15 mouse cellular contexts compared by ENCODE assay signal in genomic region chr7:45590874-45591273, GRCm38 (mm10). TPM values are rescaled to one million over a fixed set of nuclear protein-coding genes. Genes with fewer than 3 reads are reported as not detected.
DNase-seq lines count a peak whose midpoint lies in the region; ATAC-seq and TF ChIP-seq lines count a peak whose summit lies in the region.
"Had no signal": no experiment of that assay in that cellular context is flagged by ENCODE, and none has a peak within 500 bp of the region (broad histone marks: within the 10 kb centered on the region; RNA-seq: fewer than 3 reads in every experiment).

No protein-coding gene starts in this region.

- WGBS in forebrain, postnatal 0 days, result 64% methylated on average over 3 of the region's 3 CpGs
- 66% methylated on average over 3 of the region's 3 CpGs for WGBS in forebrain, embryonic 15.5 days
- 62% methylated on average over 3 of the region's 3 CpGs for WGBS in lung, embryonic 14.5 days
- 57% methylated on average over 3 of the region's 3 CpGs for WGBS in lung, adult 2 months

- no peaks in the 10 kb centered on the region for H3K79me2 ChIP-seq in MEL (ENCODE audit: control insufficient read depth, insufficient read depth, low read length, poor library complexity)

- H3K27me3 ChIP-seq in forebrain, postnatal 0 days (ENCODE audit: insufficient read depth, low read length), result no peaks in the 10 kb centered on the region
- H3K27me3 ChIP-seq in forebrain, embryonic 15.5 days, result no peaks in the 10 kb centered on the region
- no peaks in the 10 kb centered on the region for H3K27me3 ChIP-seq in lung, embryonic 14.5 days (ENCODE audit: insufficient read depth, low read length)
- H3K27me3 ChIP-seq in MEL (ENCODE audit: control insufficient read depth in 1 of 2, insufficient read depth in 2 of 2, low read length in 2 of 2), result no peaks in the 10 kb centered on the region
- H3K27me3 ChIP-seq: heart, embryonic 13.5 days; limb, embryonic 12.5 days had no signal

- no peak overlapping the region for H3K4me2 ChIP-seq in forebrain, postnatal 0 days (ENCODE audit: low read depth)
- H3K4me2 ChIP-seq in forebrain, embryonic 15.5 days (replicated peaks), result no peak overlapping the region
- no peak overlapping the region for H3K4me2 ChIP-seq in lung, embryonic 14.5 days
- H3K4me2 ChIP-seq: heart, embryonic 13.5 days; limb, embryonic 12.5 days had no signal

- H3K9ac ChIP-seq in forebrain, postnatal 0 days, result no peak overlapping the region
- H3K9ac ChIP-seq in forebrain, embryonic 15.5 days (replicated peaks), result no peak overlapping the region
- no peak overlapping the region for H3K9ac ChIP-seq in lung, embryonic 14.5 days
- H3K9ac ChIP-seq in MEL (ENCODE audit: control insufficient read depth, low read depth, low read length, poor library complexity, severe bottlenecking), result no peak overlapping the region
- H3K9ac ChIP-seq: heart, embryonic 13.5 days; limb, embryonic 12.5 days had no signal

- no peak for DNase-seq in forebrain, postnatal 0 days
- peak; percentile 52 for DNase-seq in lung, embryonic 14.5 days
- DNase-seq in lung, adult 2 months, result no peak
- DNase-seq in MEL (ENCODE audit: low read depth, low spot score), result peak; percentile 65
- peak; percentile 27 for DNase-seq in retina, embryonic 14.5 days (ENCODE audit: low spot score)
- no peak for DNase-seq in left cerebral cortex, adult 18-20 months (ENCODE audit: low spot score in 2 of 2)
- DNase-seq: right cerebral cortex, postnatal 25 days had no signal

- peaks cover 3% of the 10 kb centered on the region for H3K36me3 ChIP-seq in forebrain, postnatal 0 days (ENCODE audit: insufficient read depth)
- H3K36me3 ChIP-seq in forebrain, embryonic 15.5 days, result no peaks in the 10 kb centered on the region; the same call in 1 of the 2 replicates
- H3K36me3 ChIP-seq in lung, embryonic 14.5 days (ENCODE audit: insufficient read depth), result peaks cover 15% of the 10 kb centered on the region; the same call in 1 of the 2 replicates
- H3K36me3 ChIP-seq in MEL (ENCODE audit: control insufficient read depth in 1 of 2, insufficient read depth in 2 of 2, low read length in 2 of 2), result peaks cover 0 to 22% of the 10 kb centered on the region in 2 experiments; a peak in 3 of 4 replicates

- peak; percentile 43 for TF ChIP-seq RAD21 in MEL (IDR thresholded peaks at IDR 0.05; ENCODE audit: low read depth, low read length)

- no peak for TF ChIP-seq EP300 in MEL (IDR thresholded peaks at IDR 0.05; ENCODE audit: low read depth in 1 of 2, low read length in 2 of 2)

- no peak overlapping the region for H3K4me3 ChIP-seq in forebrain, postnatal 0 days (ENCODE audit: low read depth, low read length)
- no peak overlapping the region for H3K4me3 ChIP-seq in forebrain, embryonic 15.5 days
- H3K4me3 ChIP-seq in lung, embryonic 14.5 days (ENCODE audit: low read depth, low read length), result no peak overlapping the region
- H3K4me3 ChIP-seq in lung, adult 2 months (replicated peaks; ENCODE audit: extremely low read depth, low read depth, low read length), result no peak overlapping the region
- H3K4me3 ChIP-seq in MEL (ENCODE audit: control insufficient read depth in 1 of 2, insufficient read depth in 1 of 2, low read depth in 2 of 2, low read length in 2 of 2), result no peak overlapping the region
- H3K4me3 ChIP-seq: heart, embryonic 13.5 days; limb, embryonic 12.5 days had no signal

- H3K27ac ChIP-seq in forebrain, postnatal 0 days (ENCODE audit: low read depth, low read length), result no peak overlapping the region
- no peak overlapping the region for H3K27ac ChIP-seq in forebrain, embryonic 15.5 days (replicated peaks)
- H3K27ac ChIP-seq in lung, embryonic 14.5 days (ENCODE audit: low read depth), result no peak overlapping the region
- H3K27ac ChIP-seq in MEL (ENCODE audit: control insufficient read depth, low read depth, low read length), result no peak overlapping the region
- H3K27ac ChIP-seq: heart, embryonic 13.5 days; limb, embryonic 12.5 days had no signal

- H3K9me3 ChIP-seq in forebrain, postnatal 0 days (ENCODE audit: low read length), result no peaks in the 10 kb centered on the region
- no peaks in the 10 kb centered on the region for H3K9me3 ChIP-seq in forebrain, embryonic 15.5 days
- no peaks in the 10 kb centered on the region for H3K9me3 ChIP-seq in lung, embryonic 14.5 days (ENCODE audit: low read depth, low read length)
- no peaks in the 10 kb centered on the region for H3K9me3 ChIP-seq in MEL (replicated peaks; ENCODE audit: insufficient read depth, low read length)
- H3K9me3 ChIP-seq: heart, embryonic 13.5 days; limb, embryonic 12.5 days had no signal

- no peaks in the 10 kb centered on the region for H3K4me1 ChIP-seq in forebrain, postnatal 0 days (ENCODE audit: insufficient read depth)
- peaks cover 4% of the 10 kb centered on the region for H3K4me1 ChIP-seq in forebrain, embryonic 15.5 days
- no peaks in the 10 kb centered on the region for H3K4me1 ChIP-seq in lung, embryonic 14.5 days (ENCODE audit: insufficient read depth)
- H3K4me1 ChIP-seq in lung, adult 2 months (ENCODE audit: control insufficient read depth, insufficient read depth, low read length), result no peaks in the 10 kb centered on the region
- peaks cover 6 to 13% of the 10 kb centered on the region in 2 experiments for H3K4me1 ChIP-seq in MEL (ENCODE audit: control insufficient read depth in 1 of 2, insufficient read depth in 2 of 2, low read length in 2 of 2)

- no peak for ATAC-seq in forebrain, postnatal 0 days
- no peak for ATAC-seq in forebrain, embryonic 15.5 days (replicated peaks)
- no peak for ATAC-seq in lung, embryonic 14.5 days (ENCODE audit: insufficient read depth)
- no peak for ATAC-seq in granulocyte monocyte progenitor cell, adult 5-6 weeks (replicated peaks; ENCODE audit: poor library complexity, severe bottlenecking)
- ATAC-seq: forebrain, embryonic 16.5 days had no signal

- TF ChIP-seq CTCF in forebrain, postnatal 0 days (IDR thresholded peaks at IDR 0.05; ENCODE audit: low read depth), result peak; percentile 30
- peak; percentile 42; the same call in 1 of the 2 replicates for TF ChIP-seq CTCF in lung, embryonic 14.5 days (IDR thresholded peaks at IDR 0.05; ENCODE audit: low read depth)
- TF ChIP-seq CTCF in lung, adult 2 months (IDR thresholded peaks at IDR 0.05; ENCODE audit: insufficient read depth, low read length), result no peak
- peak; percentile 32 to 53 (median 39); a peak in 5 of 6 replicates for TF ChIP-seq CTCF in MEL (IDR thresholded peaks at IDR 0.05 in 2 of 3, conservative IDR thresholded peaks at IDR 0.05 in 1 of 3; ENCODE audit: control insufficient read depth in 1 of 3, insufficient read depth in 1 of 3, low read depth in 2 of 3, low read length in 3 of 3, poor library complexity in 1 of 3, severe bottlenecking in 1 of 3)

- no peak for TF ChIP-seq POLR2A in lung, adult 2 months (IDR thresholded peaks at IDR 0.05; ENCODE audit: borderline replicate concordance, extremely low read depth, low read depth, low read length)
- no peak for TF ChIP-seq POLR2A in MEL (IDR thresholded peaks at IDR 0.05; ENCODE audit: control insufficient read depth in 1 of 2, insufficient read depth in 1 of 2, low read depth in 1 of 2, low read length in 2 of 2, poor library complexity in 1 of 2)

RNA-seq across cellular contexts. Expression of gene Bcat2, which starts 20.9 kb away (rescaled TPM):
- 13.7 and 14.2 TPM in 2 replicates for total RNA-seq in forebrain, postnatal 0 days (2014; rRNA removed)
- polyA plus RNA-seq in forebrain, postnatal 0 days (2015; fragmentation: Nextera tagmentation; extraction: Ambion mirVana), result 17.7 and 20.2 TPM in 2 replicates
- 21.6 and 23.3 TPM in 2 replicates for polyA plus RNA-seq in forebrain, embryonic 15.5 days (2015; fragmentation: Nextera tagmentation; extraction: Ambion mirVana)
- 48.9 and 53.4 TPM in 2 replicates for polyA plus RNA-seq in lung, embryonic 14.5 days (2014; fragmentation: Nextera tagmentation; extraction: Ambion mirVana)
- polyA plus RNA-seq in lung, adult 2 months (2012; rRNA removed), result 44.2 TPM in 2 replicates
- total RNA-seq in MEL (2012; rRNA removed), result 47.4 and 49.4 TPM in 2 replicates
- 100 to 1,000 TPM in 1 of 2 experiments, not detected in 1; 140 TPM for polyA plus RNA-seq in MEL (2012; ENCODE audit: insufficient read depth in 1 of 2, insufficient read length in 2 of 2, low read depth in 1 of 2, low replicate concordance in 2 of 2, missing spikeins in 1 of 2)
- total RNA-seq in granulocyte monocyte progenitor cell, adult 5-6 weeks (2014; fragmentation: Nextera tagmentation), result 69.1 and 81.6 TPM in 2 replicates
- total RNA-seq in granulocyte monocyte progenitor cell, adult 5-6 weeks (2017), result 38.9 and 42.7 TPM in 2 replicates
- total RNA-seq in left cerebral cortex, adult 18-20 months (2021), result 10 to 100 TPM; 25.3 to 26.9 TPM

RNA-seq across cellular contexts. Expression of gene Fgf21, which starts 24.4 kb away (rescaled TPM):
- not detected in 2 replicates for total RNA-seq in forebrain, postnatal 0 days (2014; rRNA removed)
- polyA plus RNA-seq in forebrain, postnatal 0 days (2015; fragmentation: Nextera tagmentation; extraction: Ambion mirVana), result not detected in 2 replicates
- polyA plus RNA-seq in forebrain, embryonic 15.5 days (2015; fragmentation: Nextera tagmentation; extraction: Ambion mirVana), result not detected in 2 replicates
- not detected in 2 replicates for polyA plus RNA-seq in lung, embryonic 14.5 days (2014; fragmentation: Nextera tagmentation; extraction: Ambion mirVana)
- not detected in 2 replicates for polyA plus RNA-seq in lung, adult 2 months (2012; rRNA removed)
- total RNA-seq in MEL (2012; rRNA removed), result not detected in 2 replicates
- not detected for polyA plus RNA-seq in MEL (2012; ENCODE audit: insufficient read depth in 1 of 2, insufficient read length in 2 of 2, low read depth in 1 of 2, low replicate concordance in 2 of 2, missing spikeins in 1 of 2)
- not detected in 2 replicates for total RNA-seq in granulocyte monocyte progenitor cell, adult 5-6 weeks (2014; fragmentation: Nextera tagmentation)
- not detected in 2 replicates for total RNA-seq in granulocyte monocyte progenitor cell, adult 5-6 weeks (2017)
- not detected for total RNA-seq in left cerebral cortex, adult 18-20 months (2021)
- total RNA-seq: common myeloid progenitor, adult 5-6 weeks; megakaryocyte, adult 5-6 weeks had no signal
- polyA plus RNA-seq: forebrain, embryonic 16.5 days; heart, embryonic 13.5 days; limb, embryonic 12.5 days; neural tube, embryonic 11.5 days had no signal

RNA-seq across cellular contexts. Expression of gene Fut1, which starts 26.2 kb away (rescaled TPM):
- 0.08 and 0.29 TPM in 2 replicates for total RNA-seq in forebrain, postnatal 0 days (2014; rRNA removed)
- polyA plus RNA-seq in forebrain, postnatal 0 days (2015; fragmentation: Nextera tagmentation; extraction: Ambion mirVana), result not detected in 2 replicates
- polyA plus RNA-seq in forebrain, embryonic 15.5 days (2015; fragmentation: Nextera tagmentation; extraction: Ambion mirVana), result not detected in 2 replicates
- 0.13 and 0.58 TPM in 2 replicates for polyA plus RNA-seq in lung, embryonic 14.5 days (2014; fragmentation: Nextera tagmentation; extraction: Ambion mirVana)
- polyA plus RNA-seq in lung, adult 2 months (2012; rRNA removed), result 0.78 TPM in 1 of 2 replicates, not detected in the other
- total RNA-seq in MEL (2012; rRNA removed), result 0.07 TPM in 1 of 2 replicates, not detected in the other
- polyA plus RNA-seq in MEL (2012; ENCODE audit: insufficient read depth in 1 of 2, insufficient read length in 2 of 2, low read depth in 1 of 2, low replicate concordance in 2 of 2, missing spikeins in 1 of 2), result under 1 TPM in 1 of 2 experiments, not detected in 1; 0.04 TPM
- not detected in 2 replicates for total RNA-seq in granulocyte monocyte progenitor cell, adult 5-6 weeks (2014; fragmentation: Nextera tagmentation)
- not detected in 2 replicates for total RNA-seq in granulocyte monocyte progenitor cell, adult 5-6 weeks (2017)
- total RNA-seq in left cerebral cortex, adult 18-20 months (2021), result not detected
- total RNA-seq: common myeloid progenitor, adult 5-6 weeks; megakaryocyte, adult 5-6 weeks had no signal
- polyA plus RNA-seq: forebrain, embryonic 16.5 days; heart, embryonic 13.5 days; limb, embryonic 12.5 days; neural tube, embryonic 11.5 days had no signal

RNA-seq across cellular contexts. Expression of gene Izumo1, which starts 30.7 kb away (rescaled TPM):
- 0.08 and 0.14 TPM in 2 replicates for total RNA-seq in forebrain, postnatal 0 days (2014; rRNA removed)
- polyA plus RNA-seq in forebrain, postnatal 0 days (2015; fragmentation: Nextera tagmentation; extraction: Ambion mirVana), result not detected in 2 replicates
- 0.17 TPM in 1 of 2 replicates, not detected in the other for polyA plus RNA-seq in forebrain, embryonic 15.5 days (2015; fragmentation: Nextera tagmentation; extraction: Ambion mirVana)
- polyA plus RNA-seq in lung, embryonic 14.5 days (2014; fragmentation: Nextera tagmentation; extraction: Ambion mirVana), result 0.28 and 0.35 TPM in 2 replicates
- 1.7 and 2.0 TPM in 2 replicates for polyA plus RNA-seq in lung, adult 2 months (2012; rRNA removed)
- not detected in 2 replicates for total RNA-seq in MEL (2012; rRNA removed)
- under 1 TPM in 1 of 2 experiments, not detected in 1; 0.04 TPM for polyA plus RNA-seq in MEL (2012; ENCODE audit: insufficient read depth in 1 of 2, insufficient read length in 2 of 2, low read depth in 1 of 2, low replicate concordance in 2 of 2, missing spikeins in 1 of 2)
- not detected in 2 replicates for total RNA-seq in granulocyte monocyte progenitor cell, adult 5-6 weeks (2014; fragmentation: Nextera tagmentation)
- 0.34 TPM in 1 of 2 replicates, not detected in the other for total RNA-seq in granulocyte monocyte progenitor cell, adult 5-6 weeks (2017)
- total RNA-seq in left cerebral cortex, adult 18-20 months (2021), result under 1 TPM in 1 of 2 experiments, not detected in 1; 0.21 TPM
- polyA plus RNA-seq: forebrain, embryonic 16.5 days; neural tube, embryonic 11.5 days had no signal

RNA-seq across cellular contexts. Expression of gene Hsd17b14, which starts 36.2 kb away (rescaled TPM):
- not detected in 2 replicates for total RNA-seq in forebrain, postnatal 0 days (2014; rRNA removed)
- 0.13 and 0.63 TPM in 2 replicates for polyA plus RNA-seq in forebrain, postnatal 0 days (2015; fragmentation: Nextera tagmentation; extraction: Ambion mirVana)
- not detected in 2 replicates for polyA plus RNA-seq in forebrain, embryonic 15.5 days (2015; fragmentation: Nextera tagmentation; extraction: Ambion mirVana)
- 0.57 and 0.66 TPM in 2 replicates for polyA plus RNA-seq in lung, embryonic 14.5 days (2014; fragmentation: Nextera tagmentation; extraction: Ambion mirVana)
- polyA plus RNA-seq in lung, adult 2 months (2012; rRNA removed), result 2.1 and 3.0 TPM in 2 replicates
- total RNA-seq in MEL (2012; rRNA removed), result 1.8 and 2.0 TPM in 2 replicates
- 1 to 10 TPM in 1 of 2 experiments, not detected in 1; 9.3 TPM for polyA plus RNA-seq in MEL (2012; ENCODE audit: insufficient read depth in 1 of 2, insufficient read length in 2 of 2, low read depth in 1 of 2, low replicate concordance in 2 of 2, missing spikeins in 1 of 2)
- 4.4 TPM in 1 of 2 replicates, not detected in the other for total RNA-seq in granulocyte monocyte progenitor cell, adult 5-6 weeks (2014; fragmentation: Nextera tagmentation)
- total RNA-seq in granulocyte monocyte progenitor cell, adult 5-6 weeks (2017), result 0.26 and 0.41 TPM in 2 replicates
- under 1 TPM; 0.37 to 0.56 TPM for total RNA-seq in left cerebral cortex, adult 18-20 months (2021)
- total RNA-seq: common myeloid progenitor, adult 5-6 weeks had no signal
- polyA plus RNA-seq: forebrain, embryonic 16.5 days had no signal

Comparison
In these comparisons a context has a peak if more than half of its experiments do, and no peak if none do; other contexts are left out.
1. DNase-seq: peak in lung, embryonic 14.5 days (single experiment), MEL (single experiment) and retina, embryonic 14.5 days (single experiment); none in forebrain, postnatal 0 days (single experiment), lung, adult 2 months (single experiment) and left cerebral cortex, adult 18-20 months (0 of 2).